8 mouse cellular contexts compared by ENCODE assay signal in the genomic region with DNA sequence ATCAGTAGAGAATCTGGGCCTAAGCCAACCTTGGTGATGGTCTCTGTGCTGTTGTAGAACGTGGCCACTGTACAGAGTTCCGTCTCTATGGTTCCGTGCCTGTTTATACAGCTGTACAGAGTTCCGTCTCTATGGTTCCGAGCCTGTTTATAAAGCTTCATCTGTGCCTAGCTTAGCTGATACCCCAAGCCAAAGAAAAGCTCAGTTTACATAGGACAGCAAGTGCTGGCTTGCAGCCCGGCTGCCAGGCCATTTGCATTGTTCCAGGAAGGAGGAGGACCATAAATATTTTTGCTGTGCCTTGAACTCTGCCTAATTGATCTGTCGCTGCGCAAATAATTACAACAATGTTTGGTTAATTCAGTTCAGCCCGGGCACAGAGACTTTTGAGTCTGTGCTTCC. TPM values are rescaled to one million over a fixed set of nuclear protein-coding genes. Genes with fewer than 3 reads are reported as not detected.
DNase-seq lines count a peak whose midpoint lies in the region; ATAC-seq and TF ChIP-seq lines count a peak whose summit lies in the region.

No protein-coding gene starts in this region.

- no peaks in the 10 kb centered on the region for H3K36me3 ChIP-seq in hindbrain, embryonic 14.5 days (replicated peaks; ENCODE audit: control insufficient read depth, insufficient read depth)

- TF ChIP-seq POLR2A in lung, adult 2 months (IDR thresholded peaks at IDR 0.05; ENCODE audit: borderline replicate concordance, extremely low read depth, low read depth, low read length), result peak; percentile 24; the same call in 1 of the 2 replicates

- peak overlapping the region; percentile 14; the same call in 1 of the 2 replicates for H3K4me3 ChIP-seq in hindbrain, embryonic 14.5 days (replicated peaks; ENCODE audit: low read length)
- H3K4me3 ChIP-seq in lung, adult 2 months (replicated peaks; ENCODE audit: extremely low read depth, low read depth, low read length), result peak overlapping the region; percentile 37

- intact Hi-C loops in heart, postnatal 25 days (cut with DNase I), result no loop called here

- no peaks in the 10 kb centered on the region for H3K9me3 ChIP-seq in hindbrain, embryonic 14.5 days (ENCODE audit: control insufficient read depth, low read length)

- peak overlapping the region; percentile 64; the same call in 1 of the 2 replicates for H3K27ac ChIP-seq in hindbrain, embryonic 14.5 days

- no peaks in the 10 kb centered on the region; the same call in 1 of the 2 replicates for H3K4me1 ChIP-seq in hindbrain, embryonic 14.5 days (replicated peaks; ENCODE audit: control insufficient read depth, insufficient read depth, low read length)
- H3K4me1 ChIP-seq in lung, adult 2 months (ENCODE audit: control insufficient read depth, insufficient read depth, low read length), result peaks cover 15% of the 10 kb centered on the region

- ATAC-seq in hindbrain, embryonic 14.5 days (ENCODE audit: low FRiP score), result peak; percentile 93

- 35% methylated on average over 9 of the region's 9 CpGs for WGBS in hindbrain, embryonic 14.5 days
- 11% methylated on average over 9 of the region's 9 CpGs for WGBS in lung, adult 2 months

- no peaks in the 10 kb centered on the region for H3K27me3 ChIP-seq in hindbrain, embryonic 14.5 days (ENCODE audit: control insufficient read depth, insufficient read depth, low read length)

- DNase-seq in heart, adult 11 months, result peak; percentile 93
- no peak for DNase-seq in heart, postnatal 25 days (ENCODE audit: low spot score)
- peak; percentile 18 to 45 for DNase-seq in frontal cortex, postnatal 14 days (ENCODE audit: low spot score in 2 of 2)
- peak; percentile 68 for DNase-seq in hindbrain, embryonic 14.5 days (ENCODE audit: low spot score)
- peak; percentile 45 to 61 for DNase-seq in layer of hippocampus, postnatal 10 days (ENCODE audit: low spot score in 2 of 2)
- DNase-seq in lung, adult 2 months, result peak; percentile 66
- DNase-seq in ovary, postnatal 10 days (ENCODE audit: low spot score), result peak; percentile 15
- DNase-seq in spleen, postnatal 4 days (ENCODE audit: low spot score in 2 of 2), result no peak

- H3K9ac ChIP-seq in hindbrain, embryonic 14.5 days, result peak overlapping the region; percentile 20; the same call in 1 of the 2 replicates

- no peak for TF ChIP-seq CTCF in lung, adult 2 months (IDR thresholded peaks at IDR 0.05; ENCODE audit: insufficient read depth, low read length)

- peak overlapping the region; percentile 41 for H3K4me2 ChIP-seq in hindbrain, embryonic 14.5 days (replicated peaks)

RNA-seq across cellular contexts. Expression of gene A2ml1, which starts 15.7 kb away (rescaled TPM):
- not detected for total RNA-seq in heart, postnatal 25 days (2021)
- 1.3 and 2.3 TPM in 2 replicates for polyA plus RNA-seq in hindbrain, embryonic 14.5 days (2014; fragmentation: Nextera tagmentation; extraction: Ambion mirVana)
- total RNA-seq in layer of hippocampus, postnatal 10 days (2021), result 10 to 100 TPM in 1 of 2 experiments, 1 to 10 TPM in 1; 7.6 to 12.8 TPM
- polyA plus RNA-seq in lung, adult 2 months (2012; rRNA removed), result 2.8 and 5.1 TPM in 2 replicates

RNA-seq across cellular contexts. Expression of gene Klrb1a, which starts 26.2 kb away (rescaled TPM):
- not detected for total RNA-seq in heart, postnatal 25 days (2021)
- polyA plus RNA-seq in hindbrain, embryonic 14.5 days (2014; fragmentation: Nextera tagmentation; extraction: Ambion mirVana), result not detected in 2 replicates
- not detected for total RNA-seq in layer of hippocampus, postnatal 10 days (2021)
- 0.52 and 1.8 TPM in 2 replicates for polyA plus RNA-seq in lung, adult 2 months (2012; rRNA removed)

Comparison
In these comparisons a context has a peak if more than half of its experiments do, and no peak if none do; other contexts are left out.
1. DNase-seq: peak in heart, adult 11 months (single experiment), frontal cortex, postnatal 14 days (2 of 2), hindbrain, embryonic 14.5 days (single experiment), layer of hippocampus, postnatal 10 days (2 of 2), lung, adult 2 months (single experiment) and ovary, postnatal 10 days (single experiment); none in heart, postnatal 25 days (single experiment) and spleen, postnatal 4 days (0 of 2).
2. RNA of gene A2ml1, which starts 15.7 kb away (total RNA-seq): 7.6 to 12.8 TPM in layer of hippocampus, postnatal 10 days; not detected in heart, postnatal 25 days; every median in the first group is over 4 times any median in the second.